Mouse (Mus musculus) hindbrain, embryonic 14.5 days (tissue): ENCODE measurements around the gene Gm42906. TPM values are rescaled to one million over a fixed set of nuclear protein-coding genes. Genes with fewer than 3 reads are reported as not detected.

Experiments
- ATAC-seq: fragments of 200-750 bp; cut with Nextera tagmentation; 2 replicates; pipeline ENCODE4 v1.8.0; 2017; ENCODE audit warnings: moderate number of reproducible peaks, mild to moderate bottlenecking, moderate TSS enrichment, moderate library complexity; ENCODE audit not compliant: low FRiP score
- DNase-seq: peaks from one replicate; pipeline ENCODE4 v3.0.0-alpha.2; 2015; ENCODE audit warnings: low spot score
- H3K27ac ChIP-seq: fragments of 300-500 bp; sonication (generic); 2 replicates; pipeline ENCODE4 v1.5.1; 2014; ENCODE audit warnings: mild to moderate bottlenecking, moderate library complexity
- H3K27me3 ChIP-seq: fragments of 300-500 bp; sonication (generic); 2 replicates; pipeline ENCODE4 v1.6.1; 2014; ENCODE audit warnings: mild to moderate bottlenecking, low read length, mixed read lengths; ENCODE audit not compliant: control insufficient read depth, insufficient read depth
- H3K36me3 ChIP-seq: fragments of 300-500 bp; sonication (generic); replicated peaks from 2 replicates; pipeline ENCODE4 v1.6.1; 2014; ENCODE audit not compliant: control insufficient read depth, insufficient read depth
- H3K4me1 ChIP-seq: fragments of 300-500 bp; sonication (generic); replicated peaks from 2 replicates; pipeline ENCODE4 v1.6.1; 2014; ENCODE audit warnings: antibody characterized with exemption, low read length, mixed read lengths; ENCODE audit not compliant: control insufficient read depth, insufficient read depth
- H3K4me2 ChIP-seq: fragments of 300-500 bp; sonication (generic); replicated peaks from 2 replicates; pipeline ENCODE4 v1.6.1; 2014; ENCODE audit warnings: mild to moderate bottlenecking, moderate library complexity
- H3K4me3 ChIP-seq: fragments of 300-500 bp; sonication (generic); replicated peaks from 2 replicates; pipeline ENCODE4 v1.5.1; 2014; ENCODE audit warnings: mild to moderate bottlenecking, low read length
- H3K9ac ChIP-seq: fragments of 300-500 bp; sonication (generic); 2 replicates; pipeline ENCODE4 v1.6.1; 2014
- H3K9me3 ChIP-seq: fragments of 300-500 bp; sonication (generic); 2 replicates; pipeline ENCODE4 v1.6.1; 2016; ENCODE audit warnings: low read length; ENCODE audit not compliant: control insufficient read depth
- WGBS: fragments of 180-500 bp; shearing (Covaris S2); extraction: QIAGEN DNeasy Blood & Tissue Kit; methylation state at CpG from one replicate; pipeline ENCODE4 v1.1.7; 2014; 5-methylcytosine and 5-hydroxymethylcytosine counted together
- polyA plus RNA-seq: library from polyadenylated mRNA; unstranded; fragments of >200 nt; fragmentation: Nextera tagmentation; extraction: Ambion mirVana; gene quantifications from 2 replicates; pipeline ENCODE4 v1.2.1, GENCODE M21; 2014

The Gm42906 gene
- polyA plus RNA-seq, 1 experiment from 2014 or later: not detected

DNA sequence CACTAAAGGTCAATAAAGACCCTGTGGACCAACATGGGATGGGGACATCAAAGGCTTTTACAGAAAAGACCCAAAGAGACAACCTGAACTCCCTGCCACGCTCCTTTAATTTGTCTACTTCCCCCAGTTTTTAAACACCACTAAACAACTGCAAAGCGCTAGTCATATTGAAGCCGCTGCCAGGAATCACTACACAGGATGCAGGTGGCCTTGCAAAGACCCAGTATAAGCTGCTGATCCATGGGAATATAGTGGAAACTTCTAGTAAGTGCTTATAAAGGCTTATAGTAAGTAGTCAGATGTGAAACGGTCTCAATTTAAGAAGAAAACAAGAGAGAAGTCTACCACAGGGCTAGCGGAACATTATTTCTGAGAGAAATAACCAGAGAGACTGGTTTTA lies 237.2 kb downstream of the Gm42906 start:
- Histone ChIP-seq H3K9ac (no peak overlapping the region), H3K4me3 (no peak overlapping the region), H3K36me3 (no peaks in the 10 kb centered on the region), H3K4me1 (no peaks in the 10 kb centered on the region; the same call in 1 of the 2 replicates), H3K27ac (no peak overlapping the region), H3K4me2 (peak overlapping the region; percentile 87), H3K9me3 (no peaks in the 10 kb centered on the region), H3K27me3 (no peaks in the 10 kb centered on the region; the same call in 1 of the 2 replicates)
- ATAC-seq (no peak), DNase-seq (no peak)
- 84% methylated on average over 5 of the region's 5 CpGs for WGBS

DNA sequence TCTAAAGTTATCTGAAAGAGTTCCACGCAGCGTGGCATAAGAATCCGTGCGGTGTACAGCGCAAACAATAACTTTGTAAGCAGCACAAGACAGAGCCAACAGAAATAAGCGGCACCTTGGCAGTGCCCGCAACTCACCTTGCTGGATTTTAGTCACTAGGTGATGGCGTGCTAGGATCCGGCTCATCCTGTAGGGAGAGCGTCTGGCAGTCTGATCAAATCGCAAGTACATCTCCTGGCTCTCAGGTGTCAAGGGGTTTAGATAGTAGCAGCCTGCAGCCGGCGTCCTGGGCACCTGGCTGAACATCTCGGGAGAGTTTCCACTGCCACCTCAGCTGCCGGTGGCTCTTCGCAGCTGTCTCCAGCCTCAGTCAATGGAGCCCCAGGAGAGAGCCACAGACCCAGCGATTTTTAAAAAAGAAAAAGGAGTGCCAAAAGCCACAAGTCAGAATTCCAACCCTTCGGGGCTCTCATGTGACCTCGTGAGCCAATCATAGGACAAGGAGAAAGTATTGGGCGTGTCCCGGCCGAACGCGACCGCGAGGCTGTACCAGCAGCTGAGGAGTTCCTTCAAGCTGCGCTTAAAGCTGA lies 238.1 kb downstream of the Gm42906 start:
- Histone ChIP-seq H3K4me2 (peak overlapping the region; percentile 87), H3K36me3 (no peaks in the 10 kb centered on the region), H3K27ac (no peak overlapping the region), H3K27me3 (no peaks in the 10 kb centered on the region; the same call in 1 of the 2 replicates), H3K4me1 (no peaks in the 10 kb centered on the region; the same call in 1 of the 2 replicates), H3K4me3 (peak overlapping the region; percentile 47), H3K9me3 (no peaks in the 10 kb centered on the region), H3K9ac (peak overlapping the region; percentile 56)
- ATAC-seq (peak; percentile 93), DNase-seq (peak; percentile 69)
- 3% methylated on average over 27 of the region's 27 CpGs for WGBS

GRCm38 (mm10) chr5:151189321-151189720 lies 238.6 kb downstream of the Gm42906 start:
- WGBS: 49% methylated on average over 3 of the region's 3 CpGs
- H3K9me3 ChIP-seq: no peaks in the 10 kb centered on the region
- no peak overlapping the region for H3K27ac ChIP-seq
- H3K27me3 ChIP-seq: no peaks in the 10 kb centered on the region; the same call in 1 of the 2 replicates
- peak overlapping the region; percentile 87 for H3K4me2 ChIP-seq
- H3K9ac ChIP-seq: peak overlapping the region; percentile 56
- H3K4me3 ChIP-seq: peak overlapping the region; percentile 47
- ATAC-seq (no peak), DNase-seq (no peak)
- H3K36me3 ChIP-seq: no peaks in the 10 kb centered on the region
- no peaks in the 10 kb centered on the region; the same call in 1 of the 2 replicates for H3K4me1 ChIP-seq

GRCm38 (mm10) chr5:151188659-151189058 lies 239.3 kb downstream of the Gm42906 start:
- DNase-seq: no peak
- no peak for ATAC-seq
- Histone ChIP-seq H3K27me3 (no peaks in the 10 kb centered on the region; the same call in 1 of the 2 replicates), H3K36me3 (no peaks in the 10 kb centered on the region), H3K9me3 (no peaks in the 10 kb centered on the region), H3K4me1 (no peaks in the 10 kb centered on the region; the same call in 1 of the 2 replicates), H3K4me2 (peak overlapping the region; percentile 87; the same call in 1 of the 2 replicates), H3K9ac (no peak overlapping the region), H3K27ac (no peak overlapping the region), H3K4me3 (peak overlapping the region; percentile 47)
- 79% methylated on average over 6 of the region's 6 CpGs for whole genome bisulfite sequencing

GRCm38 (mm10) chr5:151187336-151187735 lies 240.6 kb downstream of the Gm42906 start:
- no peak overlapping the region for H3K4me3 ChIP-seq
- DNase-seq: no peak
- no peaks in the 10 kb centered on the region for H3K36me3 ChIP-seq
- no peak for ATAC-seq
- no peak overlapping the region for H3K4me2 ChIP-seq
- 88% methylated on average over 11 of the region's 11 CpGs for WGBS
- H3K4me1 ChIP-seq: no peaks in the 10 kb centered on the region; the same call in 1 of the 2 replicates
- no peak overlapping the region for H3K27ac ChIP-seq
- H3K27me3 ChIP-seq: no peaks in the 10 kb centered on the region; the same call in 1 of the 2 replicates
- no peaks in the 10 kb centered on the region for H3K9me3 ChIP-seq
- no peak overlapping the region for H3K9ac ChIP-seq

DNA sequence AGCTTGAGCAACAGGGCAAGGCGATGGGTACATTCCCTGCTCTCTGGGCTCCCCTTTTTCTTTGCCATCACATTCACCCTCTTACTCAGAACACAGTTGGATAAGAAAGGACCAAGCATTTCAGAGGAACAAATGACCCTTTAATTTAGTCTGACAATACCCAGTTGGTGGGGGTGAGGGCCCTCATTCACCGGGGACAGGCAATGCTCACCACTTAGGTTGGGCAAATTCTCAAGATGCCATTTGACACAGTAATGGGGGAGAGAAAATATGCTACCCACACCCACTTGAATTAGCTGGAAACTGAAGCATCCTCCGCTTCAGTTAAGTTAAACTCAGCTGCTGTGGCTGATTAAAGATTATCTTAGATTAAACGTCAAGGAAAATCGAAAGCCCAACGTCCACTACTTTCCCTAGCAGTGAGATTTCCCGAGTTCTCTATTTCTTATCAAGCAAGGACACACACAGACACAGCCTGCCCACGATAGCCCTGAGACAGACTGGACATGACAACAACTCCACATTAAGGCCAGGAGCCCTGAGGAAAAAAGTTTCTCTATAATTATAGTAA lies 242.6 kb downstream of the Gm42906 start:
- 78% methylated on average over 8 of the region's 8 CpGs for WGBS

DNA sequence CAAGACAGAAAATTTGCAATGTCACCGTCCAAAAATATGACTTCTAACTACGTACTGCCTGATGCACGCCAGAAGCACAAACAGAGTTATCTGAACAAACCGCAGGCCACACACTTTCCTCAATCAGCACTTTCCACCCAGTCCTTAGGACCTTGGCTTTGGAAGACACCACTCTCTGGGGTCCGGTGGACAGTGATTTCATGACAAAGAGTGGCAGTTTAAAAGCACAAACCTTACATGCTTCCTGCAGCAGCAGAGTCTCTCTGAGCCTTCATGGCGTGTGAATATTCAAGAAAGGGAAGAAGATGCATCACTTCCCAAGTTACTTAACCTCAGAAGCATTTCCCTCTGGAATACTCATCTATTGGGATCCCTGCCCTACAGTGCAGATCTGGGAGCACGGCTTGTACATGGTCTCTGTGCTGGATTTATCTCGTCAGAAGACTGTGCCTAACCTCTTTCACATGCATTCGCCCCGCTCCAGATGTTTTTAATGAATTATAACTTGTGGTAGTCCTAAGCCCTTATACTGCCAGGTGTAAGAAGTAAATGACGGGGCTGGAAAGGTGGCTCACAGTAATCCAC lies 244.2 kb downstream of the Gm42906 start:
- 91% methylated on average over 11 of the region's 11 CpGs for WGBS
- ATAC-seq: no peak

More for the DNA sequence above, 242.6 kb downstream of the Gm42906 start:
- Histone ChIP-seq H3K4me2 (no peak overlapping the region), H3K27me3 (no peaks in the 10 kb centered on the region), H3K9me3 (no peaks in the 10 kb centered on the region), H3K4me1 (no peaks in the 10 kb centered on the region; the same call in 1 of the 2 replicates), H3K9ac (no peak overlapping the region), H3K4me3 (no peak overlapping the region), H3K27ac (no peak overlapping the region), H3K36me3 (no peaks in the 10 kb centered on the region)
- ATAC-seq (no peak), DNase-seq (no peak)

DNA sequence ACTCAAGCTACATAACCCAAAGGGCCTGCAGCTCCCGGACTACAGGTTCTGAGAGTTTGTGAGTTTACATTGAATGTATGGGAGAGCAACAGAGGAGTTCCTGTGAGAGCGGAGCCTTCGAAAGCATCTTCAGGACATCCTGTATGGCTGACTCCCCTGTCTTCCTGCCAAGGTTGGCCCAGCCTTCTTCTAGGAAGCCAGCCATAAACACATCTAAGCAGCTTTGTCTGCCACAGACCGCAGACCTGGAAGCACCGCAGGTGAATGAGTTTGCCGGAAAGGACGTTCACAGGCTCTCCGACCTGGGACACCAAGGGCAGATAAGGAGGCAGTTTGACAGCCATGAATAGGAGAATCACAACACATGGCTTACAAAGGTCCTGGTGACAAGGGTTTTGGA lies 246.7 kb downstream of the Gm42906 start:
- H3K27me3 ChIP-seq: no peaks in the 10 kb centered on the region
- H3K4me3 ChIP-seq: no peak overlapping the region
- no peak overlapping the region for H3K27ac ChIP-seq
- WGBS: 95% methylated on average over 8 of the region's 8 CpGs
- no peaks in the 10 kb centered on the region for H3K36me3 ChIP-seq
- H3K4me1 ChIP-seq: no peaks in the 10 kb centered on the region
- ATAC-seq (no peak), DNase-seq (no peak)
- H3K4me2 ChIP-seq: no peak overlapping the region
- no peaks in the 10 kb centered on the region for H3K9me3 ChIP-seq
- no peak overlapping the region for H3K9ac ChIP-seq

More for the DNA sequence above, 244.2 kb downstream of the Gm42906 start:
- Histone ChIP-seq H3K36me3 (no peaks in the 10 kb centered on the region), H3K9ac (no peak overlapping the region), H3K27ac (no peak overlapping the region), H3K4me1 (no peaks in the 10 kb centered on the region), H3K4me3 (no peak overlapping the region), H3K4me2 (no peak overlapping the region), H3K27me3 (no peaks in the 10 kb centered on the region), H3K9me3 (no peaks in the 10 kb centered on the region)
- no peak for DNase-seq

DNA sequence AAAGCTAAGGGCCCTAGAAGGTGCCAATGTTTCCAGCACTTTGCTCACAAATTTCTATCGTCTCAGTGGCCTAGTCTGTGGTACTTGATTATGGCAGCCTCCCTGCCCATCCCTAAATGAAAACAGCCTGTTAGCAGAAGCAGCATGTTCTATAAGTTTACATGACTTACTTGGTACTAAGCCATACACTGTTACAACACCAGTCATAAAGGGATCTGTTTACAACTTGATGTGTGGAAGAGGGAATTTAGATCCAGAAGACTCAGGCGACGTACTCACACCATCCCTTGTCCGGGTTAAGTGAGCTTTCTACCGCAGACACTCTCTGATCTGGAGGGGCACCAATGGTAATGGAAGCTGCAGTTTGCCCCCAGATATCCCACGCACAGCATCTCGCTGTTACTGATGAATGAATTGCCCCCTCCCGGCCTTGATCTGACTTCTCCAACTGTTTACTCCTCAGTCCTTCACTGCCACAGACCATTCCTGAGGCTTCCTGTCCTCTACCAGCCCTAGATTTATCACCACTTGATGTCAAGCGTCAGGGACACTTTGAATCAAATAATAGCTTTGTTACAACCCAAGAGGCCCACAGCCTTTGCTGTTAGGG lies 247.7 kb downstream of the Gm42906 start:
- H3K27ac ChIP-seq: no peak overlapping the region
- H3K4me1 ChIP-seq: no peaks in the 10 kb centered on the region
- DNase-seq: no peak
- 81% methylated on average over 9 of the region's 9 CpGs for WGBS
- H3K9me3 ChIP-seq: no peaks in the 10 kb centered on the region
- no peak for ATAC-seq
- no peaks in the 10 kb centered on the region for H3K36me3 ChIP-seq
- H3K9ac ChIP-seq: no peak overlapping the region
- H3K4me2 ChIP-seq: no peak overlapping the region
- no peaks in the 10 kb centered on the region for H3K27me3 ChIP-seq
- no peak overlapping the region for H3K4me3 ChIP-seq
